ENCODE assay signal across 36 mouse cellular contexts in the genomic region with DNA sequence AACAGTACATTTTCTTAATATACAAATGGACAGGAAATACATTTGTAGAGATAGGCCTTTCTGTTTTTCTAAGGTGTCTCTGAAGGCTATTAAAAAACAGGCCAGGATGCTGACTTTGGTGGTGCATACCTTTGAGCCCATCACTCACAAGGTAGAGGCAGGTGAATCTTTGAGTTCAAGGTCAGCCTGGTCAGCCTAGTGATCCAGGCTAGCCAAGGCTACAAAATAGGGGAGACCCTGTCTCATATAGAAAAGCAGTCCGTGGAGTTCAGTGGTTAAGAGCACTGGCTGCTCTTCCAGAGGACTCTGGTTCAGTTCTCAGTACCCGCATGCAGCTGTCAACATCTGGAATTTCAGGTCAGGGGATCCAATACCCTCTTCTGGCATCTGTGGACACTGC. TPM values are rescaled to one million over a fixed set of nuclear protein-coding genes. Genes with fewer than 3 reads are reported as not detected.
"Had no signal": no experiment of that assay in that cellular context is flagged by ENCODE, and none has a peak within 500 bp of the region (broad histone marks: within the 10 kb centered on the region; RNA-seq: fewer than 3 reads in every experiment).

No protein-coding gene starts in this region.

- H3K9ac ChIP-seq: heart, embryonic 12.5 days; heart, embryonic 13.5 days; heart, embryonic 15.5 days; hindbrain, embryonic 12.5 days; hindbrain, embryonic 13.5 days; hindbrain, embryonic 14.5 days; hindbrain, embryonic 15.5 days; intestine, embryonic 15.5 days; kidney, embryonic 15.5 days had no signal

- H3K9me3 ChIP-seq: heart, embryonic 10.5 days; heart, embryonic 12.5 days; heart, embryonic 13.5 days; heart, embryonic 15.5 days; hindbrain, embryonic 10.5 days; hindbrain, embryonic 12.5 days; hindbrain, embryonic 13.5 days; hindbrain, embryonic 15.5 days; intestine, embryonic 15.5 days; kidney, embryonic 15.5 days had no signal

- H3K4me1 ChIP-seq: hindbrain, embryonic 12.5 days; intestine, embryonic 15.5 days; kidney, embryonic 15.5 days had no signal

- H3K27ac ChIP-seq: heart, embryonic 10.5 days; heart, embryonic 13.5 days; heart, embryonic 15.5 days; hindbrain, embryonic 10.5 days; hindbrain, embryonic 12.5 days; hindbrain, embryonic 13.5 days; hindbrain, embryonic 14.5 days; hindbrain, embryonic 15.5 days; hindbrain, postnatal 0 days; intestine, embryonic 15.5 days; kidney, embryonic 15.5 days; kidney, postnatal 0 days; layer of hippocampus, adult 2 months had no signal

- ATAC-seq: hindbrain, embryonic 16.5 days; hindbrain, postnatal 0 days; inflammation-experienced regulatory T-cells, adult 6 months; intestine, embryonic 15.5 days; intestine, embryonic 16.5 days; intestine, postnatal 0 days had no signal

- H3K36me3 ChIP-seq: intestine, embryonic 15.5 days had no signal

- H3K4me3 ChIP-seq: heart, embryonic 10.5 days; heart, embryonic 12.5 days; heart, embryonic 13.5 days; heart, embryonic 15.5 days; hindbrain, embryonic 10.5 days; hindbrain, embryonic 12.5 days; hindbrain, embryonic 13.5 days; hindbrain, embryonic 15.5 days; intestine, embryonic 15.5 days; kidney, embryonic 15.5 days; layer of hippocampus, adult 2 months had no signal

- H3K4me2 ChIP-seq: heart, embryonic 11.5 days; heart, embryonic 12.5 days; heart, embryonic 13.5 days; heart, embryonic 15.5 days; hindbrain, embryonic 12.5 days; hindbrain, embryonic 13.5 days; hindbrain, embryonic 14.5 days; hindbrain, embryonic 15.5 days; intestine, embryonic 15.5 days; kidney, embryonic 15.5 days had no signal

- DNase-seq: heart, postnatal 10 days; heart, postnatal 36 days; heart, postnatal 4 days; kidney, adult 11 months; kidney, adult 18-20 months; kidney, adult 2 months; kidney, adult 8-10 months; kidney, adult 9 months; kidney, postnatal 10 days; kidney, postnatal 14 days; kidney, postnatal 25 days; kidney, postnatal 36 days; kidney, postnatal 4 days; layer of hippocampus, adult 9-11 months; layer of hippocampus, postnatal 36 days had no signal

- H3K27me3 ChIP-seq: heart, embryonic 12.5 days; heart, embryonic 13.5 days; heart, embryonic 15.5 days; hindbrain, embryonic 12.5 days; hindbrain, embryonic 13.5 days; hindbrain, embryonic 15.5 days; intestine, embryonic 15.5 days; kidney, embryonic 15.5 days had no signal

RNA-seq across cellular contexts. Expression of gene Efcab9, which starts 28.2 kb away (rescaled TPM):
- total RNA-seq: hematopoietic stem cell, adult 5-6 weeks; hindbrain, postnatal 0 days had no signal
- polyA plus RNA-seq: heart, embryonic 10.5 days; hindbrain, embryonic 10.5 days; hindbrain, embryonic 12.5 days; hindbrain, embryonic 13.5 days; hindbrain, embryonic 14.5 days; hindbrain, embryonic 16.5 days; hindbrain, postnatal 0 days; kidney, adult 2 months; large intestine, adult 2 months had no signal
